Mouse (Mus musculus): ENCODE measurements around the gene Ppp4r4. TPM values are rescaled to one million over a fixed set of nuclear protein-coding genes. Genes with fewer than 3 reads are reported as not detected.
"Not testable (repeated sequence)": the region's sequence is repeated elsewhere in the genome, so short reads cannot be mapped to it uniquely, and the experiment has no call there.

The Ppp4r4 gene
- polyA plus RNA-seq, 1 experiment from 2014 or later, result 2.2 TPM

DNA sequence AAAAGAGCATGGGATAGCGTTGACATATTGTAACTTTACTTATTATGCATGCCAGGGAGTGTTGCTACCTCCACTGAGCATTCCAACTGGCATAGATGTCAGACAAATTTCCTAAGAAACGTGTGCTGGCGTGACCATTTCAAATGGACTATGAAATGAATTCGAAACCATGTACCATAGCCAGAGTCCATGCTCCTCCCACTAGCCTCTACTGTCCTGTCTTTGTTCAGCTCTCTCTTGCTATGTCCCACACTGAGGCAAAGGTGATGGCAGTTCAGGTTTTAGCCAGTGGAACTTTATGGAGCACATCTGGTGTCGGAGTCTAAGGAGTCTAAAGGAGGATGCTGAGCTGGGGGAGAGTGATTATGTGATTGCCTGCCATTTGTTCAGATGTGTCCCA lies 128.0 kb downstream of the Ppp4r4 start:
- Histone ChIP-seq H3K4me1 (replicated peaks; ENCODE audit: control insufficient read depth, insufficient read depth, low read length) (no peaks in the 10 kb centered on the region), H3K27me3 (ENCODE audit: control insufficient read depth, insufficient read depth, low read depth, low read length) (no peaks in the 10 kb centered on the region), H3K4me3 (ENCODE audit: low read length) (no peak overlapping the region), H3K36me3 (ENCODE audit: control insufficient read depth, insufficient read depth, low read length) (no peaks in the 10 kb centered on the region), H3K9ac (ENCODE audit: low read length) (no peak overlapping the region), H3K4me2 (ENCODE audit: low read depth, low read length) (no peak overlapping the region), H3K9me3 (ENCODE audit: control insufficient read depth, low read length) (no peaks in the 10 kb centered on the region), H3K27ac (ENCODE audit: low read length) (no peak overlapping the region)
- ATAC-seq (ENCODE audit: low read depth), result no peak
- whole genome bisulfite sequencing, result 86% methylated on average over 5 of the region's 5 CpGs

DNA sequence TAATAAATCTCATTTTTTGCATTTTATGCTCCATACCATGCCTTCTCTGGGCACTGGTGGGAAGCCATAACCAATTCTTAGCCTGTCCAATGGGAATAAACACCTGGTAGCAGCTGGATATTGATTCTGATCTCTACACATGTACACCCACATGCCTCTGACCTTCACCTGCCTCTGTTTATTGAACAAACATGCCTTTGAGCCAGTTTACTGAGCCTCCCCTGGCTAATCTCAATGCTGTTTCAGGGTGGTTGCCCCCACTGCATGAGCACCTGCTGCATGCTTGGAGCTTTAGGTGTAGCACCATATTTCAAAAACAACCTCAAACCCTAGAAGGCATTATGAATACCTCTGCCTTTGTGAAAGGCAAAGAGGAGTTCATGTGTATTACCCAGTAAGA lies 130.0 kb downstream of the Ppp4r4 start:
- H3K36me3 ChIP-seq (ENCODE audit: control insufficient read depth, insufficient read depth, low read length); H3K9me3 ChIP-seq (ENCODE audit: control insufficient read depth, low read length); H3K27me3 ChIP-seq (ENCODE audit: control insufficient read depth, insufficient read depth, low read depth, low read length); ATAC-seq (ENCODE audit: low read depth); H3K9ac ChIP-seq (ENCODE audit: low read length); H3K4me2 ChIP-seq (ENCODE audit: low read depth, low read length); H3K4me1 ChIP-seq (replicated peaks; ENCODE audit: control insufficient read depth, insufficient read depth, low read length); H3K4me3 ChIP-seq (ENCODE audit: low read length); H3K27ac ChIP-seq (ENCODE audit: low read length): not testable (repeated sequence)

Other genes with a start within 250 kb of the Ppp4r4 start
- gene Fam181a, start 221.3 kb upstream of the Ppp4r4 start, polyA plus RNA-seq (2015; fragmentation: Nextera tagmentation; extraction: Ambion mirVana), result 0.43 TPM in 1 of 2 replicates, not detected in the other
- 8.3 and 8.4 TPM in 2 replicates for gene Asb2, start 176.3 kb upstream of the Ppp4r4 start, polyA plus RNA-seq (2015; fragmentation: Nextera tagmentation; extraction: Ambion mirVana)
- 7.2 and 8.2 TPM in 2 replicates for gene Otub2, start 143.6 kb upstream of the Ppp4r4 start, polyA plus RNA-seq (2015; fragmentation: Nextera tagmentation; extraction: Ambion mirVana)
- 0.30 TPM in 1 of 2 replicates, not detected in the other for gene 9330161L09Rik, start 124.5 kb upstream of the Ppp4r4 start, polyA plus RNA-seq (2015; fragmentation: Nextera tagmentation; extraction: Ambion mirVana)
- gene Ddx24, start 106.5 kb upstream of the Ppp4r4 start, polyA plus RNA-seq (2015; fragmentation: Nextera tagmentation; extraction: Ambion mirVana), result 82.1 and 90.0 TPM in 2 replicates
- gene Ifi27, start 98.1 kb upstream of the Ppp4r4 start, polyA plus RNA-seq (2015; fragmentation: Nextera tagmentation; extraction: Ambion mirVana), result 55.8 and 60.2 TPM in 2 replicates
- gene Ifi27l2a, start 88.6 kb upstream of the Ppp4r4 start, polyA plus RNA-seq (2015; fragmentation: Nextera tagmentation; extraction: Ambion mirVana), result 6.9 and 11.5 TPM in 2 replicates
- gene Ifi27l2b, start 75.1 kb upstream of the Ppp4r4 start, polyA plus RNA-seq (2015; fragmentation: Nextera tagmentation; extraction: Ambion mirVana), result not detected in 2 replicates
- 0.49 TPM in 1 of 2 replicates, not detected in the other for gene Serpina10, start 99.2 kb downstream of the Ppp4r4 start, polyA plus RNA-seq (2015; fragmentation: Nextera tagmentation; extraction: Ambion mirVana)
- 1.9 and 17.1 TPM in 2 replicates for gene Serpina6, start 124.9 kb downstream of the Ppp4r4 start, polyA plus RNA-seq (2015; fragmentation: Nextera tagmentation; extraction: Ambion mirVana)
- not detected in 2 replicates for gene Serpina16, start 143.9 kb downstream of the Ppp4r4 start, polyA plus RNA-seq (2015; fragmentation: Nextera tagmentation; extraction: Ambion mirVana)
- gene Serpina1f, start 163.2 kb downstream of the Ppp4r4 start, polyA plus RNA-seq (2015; fragmentation: Nextera tagmentation; extraction: Ambion mirVana), result not detected in 2 replicates
- 0.58 and 9.1 TPM in 2 replicates for gene Serpina1d, start 241.3 kb downstream of the Ppp4r4 start, polyA plus RNA-seq (2015; fragmentation: Nextera tagmentation; extraction: Ambion mirVana)